Mouse (Mus musculus) left cerebral cortex, adult 9 months (tissue): Measurements from ENCODE around the gene Bpnt1.
"Not testable (repeated sequence)": the region's sequence is repeated elsewhere in the genome, so short reads cannot be mapped to it uniquely, and the experiment has no call there.

Experiments used
- DNase-seq, 2 experiments: peaks; one replicate each; pipeline ENCODE4 v3.0.0; 2022; ENCODE audit warnings: low spot score in 2 of 2

The Bpnt1 gene

DNA sequence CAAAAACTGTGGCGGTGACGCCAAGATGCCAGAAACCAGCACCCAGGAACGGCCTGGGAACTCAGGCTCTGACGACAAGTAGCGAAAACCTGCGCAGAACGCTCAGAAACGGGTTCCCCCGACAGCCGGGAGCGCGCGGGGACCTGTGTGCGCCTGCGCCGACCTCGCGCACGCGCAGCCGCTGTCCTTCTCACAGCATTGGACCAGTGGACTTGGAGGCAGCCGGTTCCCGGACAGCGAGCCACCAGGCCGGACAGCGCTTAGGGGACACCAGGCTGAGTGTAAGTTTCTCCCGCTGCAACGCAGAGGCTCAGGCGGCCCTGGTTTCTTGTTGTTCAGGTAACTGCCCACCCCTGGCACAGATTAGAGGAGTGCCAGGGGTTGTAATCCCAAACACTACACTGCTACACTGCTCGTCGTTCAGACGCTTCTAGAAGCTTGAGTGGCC lies at the start of gene Bpnt1:
TSS of gene Bpnt1 (plus strand) at position 167 of the 448 bp plus-strand sequence.
- peak; percentile 62 to 84 for DNase-seq

- no peak for DNase-seq
Observed at GRCm38 (mm10) chr1:185282846-185283245, 49.1 kb upstream of the Bpnt1 start.

GRCm38 (mm10) chr1:185283247-185283646 lies 48.7 kb upstream of the Bpnt1 start:
- no peak for DNase-seq

DNA sequence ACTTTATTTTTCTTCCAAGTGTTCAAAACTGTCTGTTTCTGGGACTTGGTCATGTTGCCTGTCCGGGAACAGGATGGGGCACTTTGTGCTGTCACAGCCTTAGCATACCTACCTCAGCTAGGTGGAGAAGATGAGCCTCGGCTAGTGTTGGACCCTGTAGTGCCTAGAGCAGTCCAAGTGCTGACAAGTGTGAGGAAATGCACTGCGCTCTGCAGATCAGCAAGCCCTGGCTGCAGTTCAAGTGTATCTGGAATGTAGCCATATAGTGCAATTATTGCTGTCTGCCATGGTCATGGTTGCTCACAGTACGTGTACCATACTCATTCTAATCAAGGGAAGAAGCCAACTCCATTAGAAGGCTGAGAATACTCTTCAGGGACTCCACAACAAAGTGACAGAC lies 47.2 kb upstream of the Bpnt1 start:
- DNase-seq, result no peak

- no peak for DNase-seq
Observed at GRCm38 (mm10) chr1:185285171-185285570, 46.8 kb upstream of the Bpnt1 start.

DNA sequence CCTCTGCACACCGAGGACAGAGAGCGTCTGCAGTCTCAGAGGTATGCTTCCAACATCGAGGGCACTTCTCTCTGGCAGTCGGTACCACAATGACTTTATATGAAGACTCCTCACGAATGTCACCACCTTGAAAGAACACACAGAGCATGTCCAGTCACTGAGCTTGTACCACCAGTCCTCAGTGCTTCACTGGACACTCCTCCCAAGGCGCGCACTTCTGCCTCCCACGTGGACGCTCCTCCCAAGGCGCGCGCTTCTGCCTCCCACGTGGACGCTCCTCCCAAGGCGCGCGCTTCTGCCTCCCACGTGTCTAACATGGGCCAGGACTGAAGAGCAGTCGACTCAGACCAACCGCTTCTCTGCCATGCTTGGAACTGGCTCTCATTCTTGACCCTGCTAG lies 44.9 kb upstream of the Bpnt1 start:
- DNase-seq, result no peak

DNA sequence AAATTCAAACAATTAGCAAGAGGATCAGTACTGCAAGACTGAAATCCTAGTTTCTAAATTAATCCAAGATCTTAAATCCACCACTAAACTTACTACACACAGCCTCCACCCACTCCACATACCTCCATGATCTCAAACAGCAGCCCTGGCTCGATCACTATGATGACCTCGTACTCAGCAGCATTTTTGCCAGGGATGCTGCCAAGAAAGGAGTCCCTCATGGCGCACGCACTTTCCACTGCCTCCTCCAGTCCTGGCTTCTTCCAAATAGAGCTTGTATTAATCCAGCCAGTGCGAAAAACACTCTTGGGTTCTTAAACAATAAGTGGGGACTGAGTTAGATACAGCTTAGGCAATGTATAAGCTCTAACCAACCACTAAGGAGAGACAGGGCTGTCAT lies 42.7 kb upstream of the Bpnt1 start:
- DNase-seq, result no peak

GRCm38 (mm10) chr1:185291336-185291735 lies 40.6 kb upstream of the Bpnt1 start:
- DNase-seq, result no peak

DNA sequence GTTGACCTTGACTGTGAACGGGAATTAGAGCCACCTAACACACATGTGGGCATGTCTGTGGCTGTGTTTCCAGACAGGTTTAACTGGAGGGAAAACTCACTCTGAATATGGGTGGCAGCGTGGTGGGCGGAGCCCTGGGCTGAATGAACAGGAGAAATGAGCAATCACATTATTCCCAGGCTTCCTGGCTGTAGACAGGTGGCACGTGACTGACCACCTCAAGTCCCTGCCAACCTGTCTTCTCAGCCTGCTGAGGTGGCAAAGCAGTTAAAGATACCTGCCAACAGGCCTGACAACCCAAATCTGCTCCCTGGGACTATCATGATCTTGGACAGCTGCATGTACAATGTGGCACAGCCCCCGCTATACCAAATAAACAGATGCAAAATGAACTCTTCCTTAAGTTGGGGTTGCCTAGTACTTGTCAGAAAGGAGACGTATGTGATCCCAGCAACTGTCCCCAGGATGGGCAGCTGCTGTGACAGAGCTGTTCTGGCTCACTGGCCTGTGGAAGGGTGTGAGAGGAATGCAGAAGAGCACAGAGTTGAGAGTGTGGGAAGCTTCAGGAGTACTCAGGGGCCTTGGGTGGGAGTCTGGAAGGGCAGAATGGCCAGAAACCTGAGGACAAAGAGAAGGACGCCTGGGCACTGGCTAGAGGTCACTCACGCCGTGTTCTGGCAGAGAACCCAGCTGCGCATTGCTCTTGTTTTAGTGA lies 39.1 kb upstream of the Bpnt1 start:
- DNase-seq, result no peak

- no peak for DNase-seq
Observed at GRCm38 (mm10) chr1:185296850-185297249, 35.1 kb upstream of the Bpnt1 start.

- no peak for DNase-seq
Observed at GRCm38 (mm10) chr1:185298496-185298895, 33.5 kb upstream of the Bpnt1 start.

DNA sequence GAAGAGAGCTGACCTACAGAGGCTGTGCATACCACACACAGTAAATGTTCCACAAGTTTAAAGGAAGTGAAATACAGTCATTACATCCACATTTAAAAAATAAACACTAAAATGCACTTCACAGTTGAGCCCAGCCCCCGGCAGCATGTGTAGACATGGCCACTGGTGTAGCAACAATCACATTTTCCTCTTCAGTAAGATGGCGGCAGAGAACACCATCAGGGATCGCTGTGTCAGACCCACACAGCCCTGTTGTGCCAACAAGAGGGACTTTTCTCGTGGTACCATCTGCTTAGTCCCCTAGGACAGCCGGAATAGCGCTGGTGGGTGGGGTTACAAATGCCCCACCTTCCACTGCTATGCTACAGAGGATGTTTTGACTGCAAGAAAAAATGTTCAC lies 29.1 kb upstream of the Bpnt1 start:
- DNase-seq, result no peak

DNA sequence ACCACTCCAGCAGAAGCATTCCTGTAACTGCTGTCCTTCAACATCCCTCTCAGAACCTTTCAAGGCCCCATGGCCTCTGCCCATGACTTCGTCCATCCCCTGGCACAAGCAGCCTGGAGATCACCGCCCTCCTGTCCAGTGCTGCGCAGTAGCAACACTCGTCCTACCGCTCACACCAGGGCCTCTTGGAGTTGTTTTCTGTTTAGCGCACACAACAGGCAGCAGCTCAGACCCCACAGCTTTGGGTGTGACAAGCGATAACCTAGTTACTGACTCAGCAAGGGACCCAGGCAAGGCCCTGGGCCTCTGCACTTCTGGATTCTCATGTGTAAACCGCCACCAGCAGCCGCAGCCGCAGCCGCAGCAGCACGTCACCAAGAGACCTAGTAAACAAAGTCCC lies 25.1 kb upstream of the Bpnt1 start:
- DNase-seq, result no peak

DNA sequence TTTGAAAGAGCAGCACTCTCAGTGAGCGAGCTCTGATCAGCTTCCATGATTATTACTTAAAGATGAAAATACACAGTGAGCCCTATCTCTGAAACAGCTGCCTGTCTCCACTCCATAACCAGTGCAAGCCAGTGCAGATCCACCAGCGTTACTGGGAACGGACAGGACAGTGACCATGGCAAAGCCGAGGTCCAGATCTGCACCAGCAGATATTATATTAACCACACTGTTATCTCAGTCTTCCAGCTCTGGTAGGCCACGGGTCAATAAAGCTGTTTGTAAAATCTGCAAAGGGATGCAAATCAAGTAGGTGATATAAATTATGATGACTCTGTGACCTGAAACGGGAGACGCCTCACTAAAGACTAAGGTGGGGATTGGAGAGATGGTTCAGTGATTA lies 24.3 kb upstream of the Bpnt1 start:
- DNase-seq, result no peak

GRCm38 (mm10) chr1:185308334-185308733 lies 23.6 kb upstream of the Bpnt1 start:
- no peak for DNase-seq

GRCm38 (mm10) chr1:185308908-185309307 lies 23.0 kb upstream of the Bpnt1 start:
- DNase-seq, result no peak

GRCm38 (mm10) chr1:185311949-185312348 lies 20.0 kb upstream of the Bpnt1 start:
- no peak for DNase-seq

DNA sequence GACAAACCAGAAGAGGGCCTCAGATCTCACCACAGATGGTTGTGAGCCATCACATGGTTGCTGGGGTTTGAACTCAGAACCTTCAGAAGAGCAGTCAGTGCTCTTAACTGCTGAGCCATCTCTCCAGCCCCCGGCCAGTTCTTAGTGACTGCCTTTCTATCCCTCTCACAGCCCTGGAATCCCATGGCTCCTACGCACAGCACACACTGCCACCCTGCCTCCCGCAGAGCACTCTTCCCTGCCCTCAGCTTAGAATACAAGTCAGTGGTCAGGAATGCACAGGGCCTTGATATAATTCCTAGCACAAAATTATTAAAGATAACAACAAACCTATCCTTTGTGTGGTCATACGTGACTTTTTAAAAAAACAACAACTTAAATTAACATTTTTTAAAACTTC lies 17.4 kb upstream of the Bpnt1 start:
- no peak for DNase-seq

GRCm38 (mm10) chr1:185315846-185316568 lies 15.9 kb upstream of the Bpnt1 start:
- peak in 1 of 2 experiments; percentile 39 for DNase-seq

- DNase-seq, result not testable (repeated sequence)
Observed at GRCm38 (mm10) chr1:185327754-185328345, 4.1 kb upstream of the Bpnt1 start.

- DNase-seq, result peak; percentile 70 to 90
Observed at GRCm38 (mm10) chr1:185328721-185329610, 3.0 kb upstream of the Bpnt1 start, which contains the start of gene Iars2. TSS of gene Iars2 (minus strand) at chr1:185329396.

GRCm38 (mm10) chr1:185329851-185330250 lies 2.1 kb upstream of the Bpnt1 start:
- no peak for DNase-seq
